11 mouse cellular contexts compared by ENCODE assay signal in the genomic region with DNA sequence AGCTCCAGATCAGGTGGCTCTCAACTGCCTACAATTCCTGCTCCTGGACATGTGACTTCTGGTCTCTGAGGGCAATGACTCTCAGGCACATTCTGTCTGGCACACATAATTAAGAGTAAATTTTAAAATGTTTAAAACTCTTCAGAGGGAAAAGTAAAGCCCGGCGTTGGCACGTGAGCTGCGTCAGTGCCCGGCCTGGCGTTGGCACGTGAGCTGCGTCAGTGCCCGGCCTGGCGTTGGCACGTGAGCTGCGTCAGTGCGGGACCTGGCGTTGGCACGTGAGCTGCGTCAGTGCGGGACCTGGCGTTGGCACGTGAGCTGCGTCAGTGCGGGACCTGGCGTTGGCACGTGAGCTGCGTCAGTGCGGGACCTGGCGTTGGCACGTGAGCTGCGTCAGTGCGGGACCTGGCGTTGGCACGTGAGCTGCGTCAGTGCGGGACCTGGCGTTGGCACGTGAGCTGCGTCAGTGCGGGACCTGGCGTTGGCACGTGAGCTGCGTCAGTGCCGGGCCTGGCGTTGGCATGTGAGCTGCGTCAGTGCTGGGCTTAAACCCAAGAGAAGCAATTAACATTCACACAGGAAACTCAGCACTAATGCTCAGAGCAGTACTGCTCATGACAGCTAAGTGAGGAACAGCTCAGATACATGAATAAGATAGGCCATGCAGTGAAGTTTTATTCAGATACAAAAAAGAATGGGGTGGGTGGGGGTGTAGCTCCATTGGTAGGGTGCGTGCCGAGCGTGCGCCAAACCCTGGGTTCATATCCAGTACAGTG. TPM values are rescaled to one million over a fixed set of nuclear protein-coding genes. Genes with fewer than 3 reads are reported as not detected.
DNase-seq lines count a peak whose midpoint lies in the region; ATAC-seq lines count a peak whose summit lies in the region.
"Not testable (repeated sequence)": the region's sequence is repeated elsewhere in the genome, so short reads cannot be mapped to it uniquely, and the experiment has no call there.
"Had no signal": no experiment of that assay in that cellular context is flagged by ENCODE, and none has a peak within 500 bp of the region (broad histone marks: within the 10 kb centered on the region; RNA-seq: fewer than 3 reads in every experiment).

No protein-coding gene starts in this region.

- peak; percentile 59 for DNase-seq in cerebellum, adult 11 months
- peak; percentile 80 for DNase-seq in cerebellum, adult 9-11 months
- DNase-seq in fibroblast of lung, adult 2 months (ENCODE audit: low read depth): peak; percentile 47
- DNase-seq in layer of hippocampus, adult 9-10 months (ENCODE audit: low spot score): peak; percentile 30
- peak; percentile 50 to 82 for DNase-seq in left cerebral cortex, postnatal 14 days (ENCODE audit: low spot score in 2 of 2)
- DNase-seq in right cerebral cortex, adult 18-20 months: peak; percentile 45
- DNase-seq in testis, postnatal 14 days (ENCODE audit: low spot score): peak; percentile 59

- peak; percentile 46 for ATAC-seq in frontal cortex, adult (ENCODE audit: low TSS enrichment)

- intact Hi-C loops in left cerebral cortex, postnatal 14 days (cut with DNase I): not testable (repeated sequence)

RNA-seq across cellular contexts. Expression of a gene that starts 24.5 kb away (rescaled TPM):
- total RNA-seq in left cerebral cortex, postnatal 14 days (2021): 1 to 10 TPM; 3.1 to 3.7 TPM
- total RNA-seq: common myeloid progenitor, adult 5-6 weeks; hematopoietic stem cell, adult 5-6 weeks; monocyte, adult 5-6 weeks had no signal

Comparison
In these comparisons a context has a peak if more than half of its experiments do, and no peak if none do; other contexts are left out.
1. Peak in every context shown above with its lines: DNase-seq and ATAC-seq.
2. DNase-seq: peak in every context shown above with its lines; median percentile 80 in cerebellum, adult 9-11 months; 66 in left cerebral cortex, postnatal 14 days; 59 in cerebellum, adult 11 months; 59 in testis, postnatal 14 days; 47 in fibroblast of lung, adult 2 months; 45 in right cerebral cortex, adult 18-20 months; 30 in layer of hippocampus, adult 9-10 months.